Mouse (Mus musculus): ENCODE data around the gene Bad.

Bad gene

GRCm38 (mm10) chr19:6914540-6914939 lies 27.1 kb upstream of the Bad start:
- DNase-seq (ENCODE audit: low spot score in 2 of 2), result no peak

GRCm38 (mm10) chr19:6915276-6915675 lies 26.4 kb upstream of the Bad start:
- no peak for DNase-seq (ENCODE audit: low spot score in 2 of 2)

GRCm38 (mm10) chr19:6916496-6916895 lies 25.2 kb upstream of the Bad start:
- no peak for DNase-seq (ENCODE audit: low spot score in 2 of 2)

GRCm38 (mm10) chr19:6918321-6918720 lies 23.3 kb upstream of the Bad start:
- DNase-seq (ENCODE audit: low spot score in 2 of 2), result no peak

- DNase-seq (ENCODE audit: low spot score in 2 of 2), result no peak
Measured at GRCm38 (mm10) chr19:6919431-6919830, 22.2 kb upstream of the Bad start.

GRCm38 (mm10) chr19:6919876-6920740 lies 21.6 kb upstream of the Bad start:
- DNase-seq (ENCODE audit: low spot score in 2 of 2), result peak in 1 of 2 experiments; percentile 60

GRCm38 (mm10) chr19:6920741-6921636 lies 20.7 kb upstream of the Bad start:
- DNase-seq (ENCODE audit: low spot score in 2 of 2), result peak; percentile 54 to 67

- peak; percentile 100 for DNase-seq (ENCODE audit: low spot score in 2 of 2)
Measured at GRCm38 (mm10) chr19:6921647-6922567, 19.8 kb upstream of the Bad start, which contains the start of gene Esrra. TSS of gene Esrra (minus strand) at chr19:6921813.

- DNase-seq (ENCODE audit: low spot score in 2 of 2), result no peak
Measured at GRCm38 (mm10) chr19:6922901-6923735, 18.5 kb upstream of the Bad start.

GRCm38 (mm10) chr19:6924461-6925306 lies 17.0 kb upstream of the Bad start:
- DNase-seq (ENCODE audit: low spot score in 2 of 2), result peak; percentile 64 to 84

- DNase-seq (ENCODE audit: low spot score in 2 of 2), result no peak
Measured at GRCm38 (mm10) chr19:6925307-6925573, 16.4 kb upstream of the Bad start, which contains the start of gene Catsperz. TSS of gene Catsperz (minus strand) at chr19:6925380.

- no peak for DNase-seq (ENCODE audit: low spot score in 2 of 2)
Measured at GRCm38 (mm10) chr19:6925611-6926329, 15.9 kb upstream of the Bad start.

- no peak for DNase-seq (ENCODE audit: low spot score in 2 of 2)
Measured at GRCm38 (mm10) chr19:6926559-6927255, 15.0 kb upstream of the Bad start.

GRCm38 (mm10) chr19:6928080-6928479 lies 13.6 kb upstream of the Bad start:
- DNase-seq (ENCODE audit: low spot score in 2 of 2), result no peak

GRCm38 (mm10) chr19:6931002-6931401 lies 10.7 kb upstream of the Bad start:
- no peak for DNase-seq (ENCODE audit: low spot score in 2 of 2)

GRCm38 (mm10) chr19:6932018-6932417 lies 9.6 kb upstream of the Bad start:
- no peak for DNase-seq (ENCODE audit: low spot score in 2 of 2)

- DNase-seq (ENCODE audit: low spot score in 2 of 2), result no peak
Measured at GRCm38 (mm10) chr19:6933102-6933435, 8.6 kb upstream of the Bad start.

- DNase-seq (ENCODE audit: low spot score in 2 of 2), result no peak
Measured at GRCm38 (mm10) chr19:6933436-6934194, 8.0 kb upstream of the Bad start.

Measured in heart, adult 9 months (tissue).